Mouse (Mus musculus) adrenal gland, postnatal 25 days (tissue): Measurements from ENCODE around the gene Crtc1. TPM values are rescaled to one million over a fixed set of nuclear protein-coding genes. Genes with fewer than 3 reads are reported as not detected.

Experiments used
- DNase-seq: peaks from one replicate; pipeline ENCODE4 v3.0.0; 2021; ENCODE audit warnings: mixed read lengths
- total RNA-seq: library from RNA; stranded (reverse); gene quantifications from 2 replicates; pipeline ENCODE4 v1.2.3, GENCODE M21; 2021

Gene Crtc1
- total RNA-seq, 1 experiment from 2014 or later, result 28.8 TPM

DNA sequence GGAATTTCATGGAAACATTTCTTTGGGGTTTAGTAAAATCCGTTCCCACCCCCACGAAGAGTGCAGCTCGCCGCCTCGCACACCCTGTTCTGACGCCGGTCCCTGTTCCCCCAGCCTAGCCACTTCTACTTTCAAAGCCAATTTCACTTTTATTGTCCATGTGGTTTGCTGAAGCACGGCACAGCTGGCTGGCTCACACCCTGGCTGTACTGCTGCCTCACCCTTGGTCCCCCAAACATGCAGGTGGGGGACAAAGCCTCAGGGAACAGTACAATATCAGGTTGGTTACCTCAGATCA, 23.1 kb upstream of the Crtc1 start:
- no peak for DNase-seq

DNA sequence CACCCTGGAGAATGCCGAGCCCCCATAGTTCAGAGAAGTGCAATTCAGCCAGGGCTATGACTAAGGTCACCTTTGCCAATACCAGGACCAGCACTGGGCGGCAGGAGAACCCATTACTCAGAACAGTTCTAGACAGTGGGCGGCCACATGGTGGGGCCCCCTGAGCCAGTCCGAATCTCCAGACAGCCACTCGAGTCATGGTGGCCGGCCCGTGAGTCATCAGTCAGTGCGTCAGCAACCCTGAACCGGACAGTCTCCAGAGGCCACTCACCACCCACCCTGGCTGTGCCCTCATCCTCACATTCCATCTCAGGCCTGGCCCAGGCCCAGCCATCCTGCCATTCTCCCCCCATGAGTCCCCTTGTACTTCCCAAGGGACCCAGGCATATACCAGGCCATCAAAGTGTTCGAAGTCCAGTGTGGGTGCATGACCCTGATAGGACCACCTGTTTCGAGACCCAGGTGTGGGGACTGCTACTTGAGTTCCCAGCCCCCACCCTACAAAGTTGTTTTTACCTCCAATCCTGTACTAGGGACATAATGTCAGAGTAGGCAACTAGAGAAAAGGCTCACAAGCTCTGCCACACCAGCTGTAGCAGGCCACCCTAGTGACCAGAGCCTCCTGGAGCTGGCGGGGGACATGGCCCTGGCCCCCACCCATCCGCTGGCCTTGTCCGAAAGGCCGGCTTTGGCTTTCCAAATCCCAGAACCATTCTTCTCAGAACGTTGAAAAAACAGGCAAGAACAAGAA, 22.6 kb upstream of the Crtc1 start:
- peak; percentile 73 for DNase-seq

DNA sequence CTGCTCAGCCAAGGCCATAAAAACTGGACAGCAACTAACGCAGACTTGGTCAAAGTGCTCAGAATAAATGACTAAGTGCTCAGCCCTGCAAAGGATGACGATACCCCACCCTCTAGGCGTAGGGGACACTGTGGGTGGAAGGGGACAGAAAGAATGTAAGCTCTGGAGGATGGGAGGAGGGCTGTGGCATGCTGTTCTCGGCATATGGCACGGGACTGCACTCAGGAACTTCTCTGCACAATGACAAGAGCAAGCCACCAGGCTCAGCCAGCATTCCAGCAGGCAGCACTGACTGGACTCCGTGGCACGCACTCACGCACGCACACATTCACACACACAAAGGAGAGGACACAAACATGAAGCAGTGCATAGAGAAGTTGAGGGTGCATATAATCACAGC, 21.2 kb upstream of the Crtc1 start:
- DNase-seq, result no peak

DNA sequence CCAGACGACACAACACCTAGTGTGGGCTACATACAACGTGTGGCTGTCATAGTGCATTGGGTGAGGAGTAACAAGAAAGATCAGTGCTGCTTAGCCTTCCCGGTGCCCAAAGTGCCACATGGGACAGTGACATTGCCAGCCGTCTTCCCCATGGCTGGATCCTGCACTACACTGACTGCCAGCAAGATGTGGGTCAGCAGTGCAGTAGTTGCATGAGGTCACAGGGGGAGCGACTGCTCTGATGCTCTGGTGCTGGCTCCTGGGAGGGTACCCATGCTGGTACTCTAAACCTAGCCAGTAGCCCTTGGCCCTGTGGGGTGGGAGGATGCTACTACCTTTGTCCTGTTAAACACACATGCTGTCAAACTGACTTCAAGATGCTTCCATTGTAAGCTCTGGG, 20.8 kb upstream of the Crtc1 start:
- no peak for DNase-seq

DNA sequence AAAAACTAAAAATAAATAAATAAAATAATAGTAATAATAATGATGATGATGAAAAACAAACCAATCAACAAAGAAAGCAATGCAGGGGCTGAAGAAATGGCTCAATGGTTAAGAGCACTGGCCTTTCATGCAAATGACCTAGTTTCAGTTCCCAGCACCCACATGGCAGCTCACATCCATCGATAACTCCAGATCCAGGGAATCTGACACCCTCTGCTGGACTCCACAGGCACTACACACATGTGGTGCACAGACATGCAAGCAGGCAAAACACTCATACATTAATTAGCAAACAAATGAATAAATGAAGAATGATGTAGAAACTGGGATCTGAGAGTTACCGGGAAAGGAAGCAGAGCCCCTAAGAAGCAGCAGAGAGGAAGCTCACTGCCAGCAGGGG, 20.3 kb upstream of the Crtc1 start:
- DNase-seq, result no peak

DNA sequence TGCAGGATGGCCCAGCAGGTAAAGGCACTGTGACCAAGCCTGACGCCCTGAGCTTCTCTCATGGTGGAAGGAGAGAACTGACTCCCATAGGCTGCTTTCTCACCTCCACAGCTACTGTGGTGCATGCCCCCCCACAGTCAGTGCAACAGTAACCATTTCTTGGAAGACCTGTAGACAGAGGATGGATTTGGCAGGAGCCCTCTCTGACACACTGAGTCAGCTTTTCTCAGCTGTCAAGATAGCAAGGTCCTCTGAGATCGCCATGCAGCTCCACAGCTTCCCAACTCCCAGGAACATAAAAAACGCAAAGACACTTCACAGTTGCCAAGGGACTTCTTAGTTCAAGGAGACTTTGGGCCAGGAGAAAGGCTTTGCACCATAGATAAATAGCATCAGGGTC, 19.1 kb upstream of the Crtc1 start:
- DNase-seq, result no peak

DNA sequence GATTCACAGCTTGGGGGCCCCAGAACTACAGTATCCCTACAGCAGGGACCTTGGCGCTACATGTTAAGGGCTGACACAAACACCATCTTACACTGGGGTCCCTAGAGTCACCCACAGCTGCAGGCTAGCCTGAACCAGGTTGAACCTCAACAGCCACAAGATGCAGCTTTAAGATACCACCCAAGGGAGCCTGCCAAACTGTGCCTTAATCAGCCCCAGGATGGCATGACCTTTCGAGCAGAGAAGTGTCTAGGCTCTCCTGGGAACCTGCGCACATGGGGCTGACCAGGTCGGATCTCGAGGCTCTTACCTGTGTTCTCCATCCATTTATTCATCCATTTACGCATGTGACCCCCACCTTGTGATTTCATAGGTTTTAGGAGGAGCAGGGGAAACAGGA, 18.5 kb upstream of the Crtc1 start:
- DNase-seq, result no peak

DNA sequence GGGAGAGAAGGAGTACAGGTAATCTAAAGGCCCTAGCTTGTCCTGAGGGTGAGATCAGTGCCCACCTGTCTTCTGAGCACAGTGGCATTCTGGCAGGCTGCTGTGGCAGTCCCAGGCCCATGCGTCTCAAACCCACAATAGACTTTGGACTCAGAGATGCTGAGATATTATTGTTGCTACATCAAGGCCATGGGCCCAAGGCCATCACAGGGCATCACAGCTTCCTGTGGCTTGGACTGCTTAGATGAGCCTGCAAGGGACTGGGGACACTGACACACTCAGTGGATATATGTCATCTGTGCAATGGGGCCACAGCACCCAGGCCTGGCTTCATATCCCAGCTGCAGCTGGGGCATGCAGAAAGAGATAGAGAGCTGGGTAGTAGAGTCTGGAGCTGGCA, 17.6 kb upstream of the Crtc1 start:
- DNase-seq, result peak; percentile 60

DNA sequence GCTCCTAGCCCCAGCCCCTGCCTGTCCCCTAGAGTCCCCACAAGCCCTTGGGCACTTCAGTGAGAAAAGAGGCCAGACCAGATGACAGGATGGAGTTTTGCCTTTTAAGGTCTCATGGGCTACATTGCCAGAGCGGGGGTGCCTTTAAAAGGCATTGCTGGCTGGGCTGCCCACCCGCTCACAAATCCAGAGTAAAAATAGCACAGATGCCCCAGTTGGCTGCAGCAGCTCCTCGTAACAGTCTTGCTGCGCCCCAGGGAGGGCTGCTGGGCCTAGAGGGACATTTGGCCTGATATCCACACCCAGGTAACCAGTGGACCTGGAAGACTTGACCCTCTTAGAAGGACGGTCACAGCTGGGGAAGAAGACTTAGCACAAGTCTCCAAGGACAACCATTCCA, 14.5 kb upstream of the Crtc1 start:
- no peak for DNase-seq

DNA sequence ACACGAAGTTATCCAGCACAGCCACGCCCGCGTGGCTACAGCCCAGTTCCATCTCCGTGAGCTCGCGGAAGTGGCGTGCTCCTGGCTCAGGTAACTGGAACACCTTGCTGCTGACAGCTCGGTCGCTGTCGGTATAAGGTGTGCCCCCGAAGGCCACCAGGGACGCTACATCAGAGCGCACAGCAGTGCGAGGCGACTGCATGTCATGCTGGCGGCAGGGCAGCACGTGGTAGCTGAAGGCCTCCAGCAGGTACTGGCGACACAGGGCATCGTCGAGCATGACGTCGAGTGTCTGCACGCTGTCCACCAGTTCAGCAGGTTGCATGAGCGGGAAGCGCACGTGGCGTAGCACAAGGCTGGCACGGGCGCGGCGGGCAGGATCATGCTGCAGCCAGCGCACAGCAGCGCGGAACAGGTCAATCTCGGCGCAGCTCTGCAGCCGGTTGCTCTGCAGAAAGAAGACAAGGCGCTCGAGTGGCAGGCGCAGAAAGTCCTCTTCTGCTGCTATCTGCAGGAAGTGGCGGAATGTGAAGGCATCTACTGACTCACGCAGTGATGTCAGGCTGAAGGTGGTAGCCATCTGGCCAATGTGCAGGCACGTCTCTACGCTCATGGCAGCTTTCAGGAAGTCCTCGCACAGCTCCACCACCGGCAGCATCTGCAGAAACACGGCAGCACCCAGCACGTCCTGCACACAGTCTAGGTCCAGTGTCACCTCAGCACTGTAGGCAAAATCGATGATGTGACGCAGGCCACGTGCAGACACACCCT, 13.0 kb upstream of the Crtc1 start:
- DNase-seq, result no peak

DNA sequence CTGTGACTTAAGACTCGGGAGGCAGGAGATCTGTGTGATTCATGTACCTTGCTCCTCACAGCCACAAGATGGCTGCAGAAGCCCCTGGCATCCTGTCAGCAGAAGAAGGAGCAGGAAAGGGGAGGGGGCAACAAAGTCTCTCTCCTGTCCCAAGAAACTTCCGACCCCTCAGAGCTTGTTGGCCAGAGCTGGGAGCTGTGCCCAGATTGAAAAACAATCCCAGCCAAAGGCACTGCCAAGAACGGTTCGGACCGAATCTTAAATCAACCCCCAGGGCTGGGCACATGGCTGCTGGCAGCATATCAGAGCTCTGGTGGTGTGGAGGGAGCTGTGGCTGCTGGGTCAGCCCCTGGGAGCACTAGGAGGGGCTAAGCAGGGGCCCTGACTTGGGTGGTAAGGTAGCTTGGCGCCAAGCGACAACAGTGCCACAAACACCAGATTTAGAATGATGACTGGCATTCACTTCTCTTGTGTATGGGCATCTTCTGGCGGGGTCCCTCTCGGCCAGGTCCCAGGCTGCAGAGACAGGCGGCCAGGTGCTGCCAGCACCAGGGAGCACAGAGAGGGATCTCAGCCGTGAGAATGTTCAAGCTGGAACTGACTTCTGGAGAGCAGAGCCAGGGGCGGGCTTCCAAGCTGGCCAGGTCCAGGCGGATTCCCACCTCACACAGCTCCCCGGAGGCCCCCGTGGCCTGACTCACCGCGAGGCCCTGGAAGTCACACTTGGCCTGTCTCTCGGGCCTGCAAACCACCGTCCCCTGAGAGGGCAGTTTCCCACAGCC, 8.5 kb upstream of the Crtc1 start:
- DNase-seq, result peak; percentile 61

DNA sequence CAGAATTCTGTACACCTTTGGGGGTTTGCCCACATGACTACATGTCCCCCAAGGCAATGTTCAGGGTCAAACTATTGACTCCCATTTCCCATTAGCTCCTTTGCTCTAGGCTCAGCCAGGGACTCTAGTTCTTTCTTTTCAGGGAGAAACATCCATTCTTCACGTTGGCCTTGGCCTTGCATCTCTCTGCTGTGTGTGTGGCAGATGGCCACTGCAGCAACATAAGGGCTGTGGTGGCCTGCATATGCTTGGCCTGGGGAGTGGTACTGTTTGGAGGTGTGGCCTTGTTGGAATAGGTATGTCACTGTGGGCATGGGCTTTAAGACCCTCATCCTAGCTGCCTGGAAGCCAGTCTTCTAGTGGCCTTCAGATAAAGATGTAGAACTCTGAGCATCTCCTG, 6.6 kb upstream of the Crtc1 start:
- DNase-seq, result no peak

DNA sequence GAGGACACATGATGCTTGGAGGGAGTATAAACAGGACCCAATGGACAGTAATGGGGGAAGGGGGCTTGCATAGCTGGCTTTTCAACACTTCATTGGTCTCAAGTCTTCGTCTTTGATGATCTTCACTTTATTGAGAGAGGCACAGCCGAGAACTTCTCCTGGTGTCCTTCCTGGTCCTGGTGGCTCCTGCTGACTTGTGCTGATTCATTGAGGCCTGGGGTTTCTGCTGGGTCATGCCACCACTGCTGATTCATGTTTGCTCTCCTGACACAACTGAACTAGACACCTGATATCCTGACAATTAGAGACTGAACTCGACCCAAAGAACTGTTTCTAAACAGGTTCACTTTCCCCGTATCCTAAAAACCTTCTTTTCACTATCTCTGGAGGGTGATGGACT, 3.9 kb upstream of the Crtc1 start:
- no peak for DNase-seq

DNA sequence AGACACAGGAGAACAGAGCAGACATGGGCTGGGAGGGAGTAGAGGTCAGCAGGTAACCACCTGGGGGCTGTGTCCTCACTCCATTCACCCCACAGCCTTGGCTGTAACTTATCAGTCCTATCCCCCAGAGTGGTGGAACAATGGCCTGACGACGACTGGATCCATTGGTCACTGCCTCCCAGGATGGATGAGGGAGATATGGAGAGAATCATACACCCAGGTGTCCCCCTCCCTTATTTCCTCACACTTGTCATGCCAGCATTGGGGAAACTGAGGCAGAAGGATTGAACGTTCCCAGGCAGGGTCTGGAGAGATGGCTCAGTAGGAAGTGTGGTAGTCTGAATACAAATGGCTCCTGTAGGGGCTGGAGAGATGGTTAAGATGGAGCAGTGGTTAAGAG, 2.2 kb upstream of the Crtc1 start:
- DNase-seq, result no peak

DNA sequence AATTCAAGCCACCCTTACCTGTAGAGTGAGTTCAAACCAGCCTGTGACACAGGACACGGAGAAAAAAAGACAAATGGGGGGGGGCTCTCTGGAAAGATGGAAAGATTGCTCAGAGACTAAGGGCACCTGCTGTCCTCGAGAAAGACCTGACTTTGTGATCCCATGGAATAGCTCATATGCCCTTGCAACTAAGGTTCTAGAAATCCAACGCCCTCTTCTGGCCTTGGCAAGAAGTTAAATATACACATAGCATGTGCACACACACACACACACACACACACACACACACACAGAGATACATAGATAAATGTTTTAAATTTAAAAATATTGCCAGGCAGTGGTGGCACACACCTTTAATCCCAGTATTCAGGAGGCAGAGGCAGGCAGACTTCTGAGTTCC, 867 bp upstream of the Crtc1 start:
- DNase-seq, result no peak

DNA sequence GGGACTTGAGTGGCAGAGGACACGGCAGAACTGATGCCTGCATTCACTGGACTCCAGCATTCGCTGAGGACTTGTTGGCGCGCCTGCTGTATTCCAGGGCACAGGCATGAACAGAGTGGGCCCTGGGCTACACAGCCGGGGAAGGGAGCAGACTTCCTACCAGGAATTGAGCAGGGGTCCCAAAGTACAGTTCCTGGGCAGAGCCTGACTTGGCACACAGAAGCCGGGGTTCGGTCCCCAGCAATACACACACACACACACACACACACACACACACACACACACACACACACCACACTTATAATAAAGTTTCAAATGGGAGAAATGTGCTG, 435 bp upstream of the Crtc1 start:
- no peak for DNase-seq

DNA sequence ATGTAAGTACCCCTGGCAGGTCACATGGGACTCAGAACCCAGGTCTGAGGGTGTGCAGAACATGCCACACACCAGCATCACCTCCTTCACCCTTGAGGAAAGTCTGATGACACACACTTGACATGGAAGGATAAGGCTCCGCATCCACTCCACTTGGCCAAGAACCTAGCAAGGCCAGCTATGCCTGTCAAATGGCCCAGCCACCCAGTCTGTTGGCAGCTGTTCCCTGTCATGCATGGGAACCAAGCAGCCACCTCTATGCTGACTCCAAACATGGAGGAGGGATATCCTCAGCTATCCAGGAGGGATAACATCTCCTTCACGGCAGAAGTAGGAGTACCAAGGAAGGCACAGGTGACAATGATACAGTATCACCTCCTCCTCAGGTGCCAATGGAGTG, 956 bp downstream of the Crtc1 start:
- DNase-seq, result no peak

DNA sequence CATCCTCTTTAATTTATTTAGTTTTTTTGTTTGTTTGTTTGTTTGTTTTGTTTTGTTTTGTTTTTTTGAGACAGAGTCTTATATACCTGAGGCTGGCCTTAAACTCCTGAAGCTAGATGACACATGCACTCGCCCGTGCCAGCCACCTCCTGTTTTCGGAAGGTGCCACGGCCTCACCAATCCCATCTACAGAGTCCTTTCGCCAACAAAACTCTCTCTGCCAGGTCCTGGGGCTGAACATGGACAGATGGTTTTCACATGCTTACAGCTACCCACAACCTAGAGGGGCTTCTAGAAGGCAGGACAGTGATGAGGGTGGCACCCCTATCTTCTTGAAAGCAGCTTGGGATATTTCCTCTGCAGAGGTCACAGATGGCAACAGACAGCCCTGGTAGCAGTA, 4.2 kb downstream of the Crtc1 start:
- no peak for DNase-seq

DNA sequence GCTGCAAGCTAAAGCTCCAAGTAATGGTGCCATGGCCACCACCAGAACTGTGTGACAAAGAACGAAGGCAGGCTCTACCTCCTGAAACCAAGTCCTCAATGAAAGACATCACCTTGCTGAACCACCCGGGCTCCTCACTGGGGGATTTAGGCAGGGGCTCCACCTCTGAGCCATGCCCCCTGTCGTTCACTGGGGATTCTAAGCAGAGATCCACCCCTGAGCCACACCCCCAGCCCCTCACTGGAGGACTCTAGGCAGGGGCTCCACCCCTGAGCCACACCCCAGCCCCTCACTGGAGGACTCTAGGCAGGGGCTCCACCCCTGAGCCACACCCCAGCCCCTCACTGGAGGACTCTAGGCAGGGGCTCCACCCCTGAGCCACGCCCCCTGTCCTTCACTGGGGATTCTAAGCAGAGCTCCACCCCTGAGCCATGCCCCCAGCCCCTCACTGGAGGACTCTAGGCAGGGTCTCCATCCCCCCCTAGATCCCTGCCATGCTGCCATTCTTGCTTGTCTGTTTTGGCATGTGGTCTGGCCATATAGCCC, 6.3 kb downstream of the Crtc1 start:
- DNase-seq, result no peak

DNA sequence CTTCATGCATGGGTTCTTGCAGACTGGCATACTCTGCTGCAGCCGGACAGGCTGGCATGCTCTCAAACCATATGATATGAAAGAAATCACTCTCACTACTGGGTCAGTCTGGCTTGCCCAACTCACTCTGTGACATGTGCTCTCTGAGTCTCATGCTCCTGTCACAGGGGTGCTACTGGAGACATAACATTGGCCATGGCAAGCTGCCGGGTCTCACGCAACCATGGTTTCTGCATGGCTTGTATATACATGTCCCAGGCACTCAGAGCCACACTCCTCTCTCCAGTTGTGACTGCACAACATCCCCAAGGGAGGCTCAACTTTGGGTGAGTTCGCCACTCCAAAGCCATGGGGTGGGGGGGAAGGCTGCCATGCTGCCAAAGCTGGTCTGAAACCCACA, 8.2 kb downstream of the Crtc1 start:
- no peak for DNase-seq

DNA sequence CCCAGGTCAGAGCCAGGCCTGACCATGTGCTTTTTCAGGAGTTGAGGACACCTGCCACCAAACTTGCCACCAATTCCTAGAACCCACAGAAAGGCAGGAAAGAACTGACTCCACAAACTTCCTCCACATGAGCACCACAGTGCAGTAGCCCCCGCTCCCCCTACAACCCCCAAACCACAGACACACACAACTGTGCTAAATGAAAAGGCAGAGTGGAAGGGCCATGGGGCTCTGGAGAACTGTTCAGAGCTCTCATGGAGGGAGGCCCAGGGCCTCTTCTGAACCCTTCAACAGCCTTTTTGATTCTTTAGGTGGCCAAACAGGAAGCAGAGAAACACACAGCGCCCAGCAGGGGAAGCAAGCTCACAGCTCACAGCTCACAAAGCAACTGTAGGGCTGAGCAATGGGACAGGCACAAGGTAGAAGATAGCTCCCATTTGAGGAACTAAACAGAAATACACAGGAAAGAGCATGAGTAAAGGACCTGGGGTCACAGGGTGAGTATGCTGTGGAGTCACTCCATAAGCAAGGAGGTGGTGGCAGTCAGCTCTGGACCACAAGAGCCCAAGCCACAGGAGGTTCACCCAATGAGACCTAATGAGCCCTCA, 13.0 kb downstream of the Crtc1 start:
- DNase-seq, result no peak

DNA sequence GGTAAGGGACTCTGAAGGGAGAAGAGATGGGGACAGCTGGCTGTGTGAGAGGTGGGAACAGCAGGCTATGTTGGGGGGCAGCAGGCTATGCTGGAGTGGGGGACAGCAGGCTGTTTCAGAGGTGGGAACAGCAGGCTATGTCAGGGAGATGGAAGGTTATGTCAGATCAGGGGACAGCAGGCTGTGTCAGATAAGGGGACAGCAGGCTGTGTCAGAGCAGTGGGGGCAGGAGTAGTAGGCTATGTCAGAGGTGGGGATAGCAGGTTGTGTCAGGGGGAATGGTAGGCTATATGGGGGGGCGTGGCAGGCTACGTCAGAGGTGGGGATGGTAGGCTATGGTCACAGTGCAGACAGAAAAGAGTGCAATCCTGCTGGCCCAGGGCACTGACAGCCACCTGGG, 16.7 kb downstream of the Crtc1 start:
- no peak for DNase-seq
